Mouse (Mus musculus): ENCODE data around the gene Sorbs1. TPM values are rescaled to one million over a fixed set of nuclear protein-coding genes. Genes with fewer than 3 reads are reported as not detected.

The Sorbs1 gene
- polyA plus RNA-seq, 1 experiment from 2014 or later, result 81.0 TPM

- Histone ChIP-seq H3K36me3 (no peaks in the 10 kb centered on the region), H3K9me3 (no peaks in the 10 kb centered on the region), H3K27me3 (replicated peaks) (no peaks in the 10 kb centered on the region), H3K4me3 (replicated peaks) (no peak overlapping the region), H3K9ac (no peak overlapping the region), H3K4me2 (no peak overlapping the region), H3K27ac (no peak overlapping the region), H3K4me1 (no peaks in the 10 kb centered on the region)
- no peak for ATAC-seq (ENCODE audit: insufficient read depth, low FRiP score, low read depth)
- 93% methylated on average over 2 of the region's 2 CpGs for WGBS
These were observed 61.4 kb downstream of the Sorbs1 start for GRCm38 (mm10) chr19:40452201-40452600.

GRCm38 (mm10) chr19:40451307-40451706 lies 62.3 kb downstream of the Sorbs1 start:
- no peak for ATAC-seq (ENCODE audit: insufficient read depth, low FRiP score, low read depth)

GRCm38 (mm10) chr19:40446525-40446924 lies 67.1 kb downstream of the Sorbs1 start:
- Histone ChIP-seq H3K4me3 (replicated peaks) (no peak overlapping the region), H3K4me1 (no peaks in the 10 kb centered on the region), H3K9ac (no peak overlapping the region), H3K27ac (no peak overlapping the region), H3K9me3 (no peaks in the 10 kb centered on the region), H3K36me3 (no peaks in the 10 kb centered on the region), H3K27me3 (replicated peaks) (no peaks in the 10 kb centered on the region), H3K4me2 (no peak overlapping the region)
- WGBS, result 93% methylated on average over 9 of the region's 9 CpGs
- ATAC-seq (ENCODE audit: insufficient read depth, low FRiP score, low read depth), result no peak

More at GRCm38 (mm10) chr19:40451307-40451706, 62.3 kb downstream of the Sorbs1 start:
- H3K4me2 ChIP-seq, result no peak overlapping the region
- no peaks in the 10 kb centered on the region for H3K4me1 ChIP-seq
- WGBS, result 89% methylated on average over 6 of the region's 6 CpGs
- H3K4me3 ChIP-seq (replicated peaks), result no peak overlapping the region
- H3K9me3 ChIP-seq, result no peaks in the 10 kb centered on the region
- no peak overlapping the region for H3K27ac ChIP-seq
- H3K36me3 ChIP-seq, result no peaks in the 10 kb centered on the region
- no peak overlapping the region for H3K9ac ChIP-seq
- H3K27me3 ChIP-seq (replicated peaks), result no peaks in the 10 kb centered on the region

- Histone ChIP-seq H3K36me3 (no peaks in the 10 kb centered on the region), H3K27ac (no peak overlapping the region), H3K9me3 (no peaks in the 10 kb centered on the region), H3K9ac (no peak overlapping the region), H3K4me2 (no peak overlapping the region), H3K4me3 (replicated peaks) (no peak overlapping the region), H3K27me3 (replicated peaks) (no peaks in the 10 kb centered on the region), H3K4me1 (peaks cover 5% of the 10 kb centered on the region; the same call in 1 of the 2 replicates)
- WGBS, result 68% methylated on average over 3 of the region's 3 CpGs
- ATAC-seq (ENCODE audit: insufficient read depth, low FRiP score, low read depth), result peak; percentile 43; the same call in 1 of the 2 replicates
These were observed 71.2 kb downstream of the Sorbs1 start for GRCm38 (mm10) chr19:40442377-40442776.

- no peak overlapping the region for H3K4me2 ChIP-seq
- no peak overlapping the region for H3K9ac ChIP-seq
- H3K27me3 ChIP-seq (replicated peaks), result no peaks in the 10 kb centered on the region
- no peaks in the 10 kb centered on the region for H3K9me3 ChIP-seq
- whole genome bisulfite sequencing, result 45% methylated on average over 4 of the region's 4 CpGs
- H3K4me1 ChIP-seq, result peaks cover 5% of the 10 kb centered on the region; the same call in 1 of the 2 replicates
- H3K4me3 ChIP-seq (replicated peaks), result no peak overlapping the region
- no peak overlapping the region for H3K27ac ChIP-seq
- no peak for ATAC-seq (ENCODE audit: insufficient read depth, low FRiP score, low read depth)
- no peaks in the 10 kb centered on the region for H3K36me3 ChIP-seq
These were observed 72.6 kb downstream of the Sorbs1 start for GRCm38 (mm10) chr19:40440951-40441350.

- H3K27me3 ChIP-seq (replicated peaks), result no peaks in the 10 kb centered on the region
- ATAC-seq (ENCODE audit: insufficient read depth, low FRiP score, low read depth), result no peak
- H3K27ac ChIP-seq, result no peak overlapping the region
- no peak overlapping the region for H3K4me3 ChIP-seq (replicated peaks)
- H3K4me1 ChIP-seq, result peaks cover 5% of the 10 kb centered on the region; the same call in 1 of the 2 replicates
- H3K36me3 ChIP-seq, result no peaks in the 10 kb centered on the region
- 91% methylated on average over 10 of the region's 10 CpGs for WGBS
- H3K9ac ChIP-seq, result no peak overlapping the region
- H3K4me2 ChIP-seq, result no peak overlapping the region
- H3K9me3 ChIP-seq, result no peaks in the 10 kb centered on the region
These were observed 74.7 kb downstream of the Sorbs1 start for GRCm38 (mm10) chr19:40438907-40439306.

GRCm38 (mm10) chr19:40437651-40438068 lies 75.9 kb downstream of the Sorbs1 start:
- H3K4me2 ChIP-seq, result no peak overlapping the region
- ATAC-seq (ENCODE audit: insufficient read depth, low FRiP score, low read depth), result 0 out of 2 replicates have a peak, but pooled peaks have one; percentile 40
- H3K4me3 ChIP-seq (replicated peaks), result no peak overlapping the region
- WGBS, result 32% methylated on average over 9 of the region's 9 CpGs
- H3K36me3 ChIP-seq, result no peaks in the 10 kb centered on the region
- H3K4me1 ChIP-seq, result peaks cover 5% of the 10 kb centered on the region; the same call in 1 of the 2 replicates
- peak overlapping the region; percentile 52; the same call in 1 of the 2 replicates for H3K27ac ChIP-seq
- no peaks in the 10 kb centered on the region for H3K9me3 ChIP-seq
- H3K9ac ChIP-seq, result no peak overlapping the region
- H3K27me3 ChIP-seq (replicated peaks), result no peaks in the 10 kb centered on the region

GRCm38 (mm10) chr19:40436465-40437200 lies 76.9 kb downstream of the Sorbs1 start:
- no peaks in the 10 kb centered on the region for H3K36me3 ChIP-seq
- WGBS, result 51% methylated on average over 12 of the region's 12 CpGs
- H3K9ac ChIP-seq, result no peak overlapping the region
- no peak overlapping the region for H3K4me3 ChIP-seq (replicated peaks)
- no peak for ATAC-seq (ENCODE audit: insufficient read depth, low FRiP score, low read depth)
- peaks cover 5% of the 10 kb centered on the region; the same call in 1 of the 2 replicates for H3K4me1 ChIP-seq
- H3K27me3 ChIP-seq (replicated peaks), result no peaks in the 10 kb centered on the region
- no peak overlapping the region for H3K4me2 ChIP-seq
- peak overlapping the region; percentile 52; the same call in 1 of the 2 replicates for H3K27ac ChIP-seq
- H3K9me3 ChIP-seq, result no peaks in the 10 kb centered on the region

GRCm38 (mm10) chr19:40435797-40436196 lies 77.8 kb downstream of the Sorbs1 start:
- WGBS, result 85% methylated on average over 2 of the region's 2 CpGs
- no peak overlapping the region for H3K27ac ChIP-seq
- no peaks in the 10 kb centered on the region for H3K9me3 ChIP-seq
- no peaks in the 10 kb centered on the region for H3K36me3 ChIP-seq
- H3K9ac ChIP-seq, result no peak overlapping the region
- H3K4me2 ChIP-seq, result no peak overlapping the region
- no peak for ATAC-seq (ENCODE audit: insufficient read depth, low FRiP score, low read depth)
- H3K4me3 ChIP-seq (replicated peaks), result no peak overlapping the region
- no peaks in the 10 kb centered on the region for H3K27me3 ChIP-seq (replicated peaks)
- H3K4me1 ChIP-seq, result peaks cover 5% of the 10 kb centered on the region; the same call in 1 of the 2 replicates

- Histone ChIP-seq H3K9ac (no peak overlapping the region), H3K4me2 (no peak overlapping the region), H3K4me3 (replicated peaks) (no peak overlapping the region), H3K36me3 (no peaks in the 10 kb centered on the region), H3K27me3 (replicated peaks) (no peaks in the 10 kb centered on the region), H3K27ac (no peak overlapping the region), H3K9me3 (no peaks in the 10 kb centered on the region), H3K4me1 (peaks cover 5% of the 10 kb centered on the region; the same call in 1 of the 2 replicates)
- WGBS, result 90% methylated on average over 7 of the region's 7 CpGs
- ATAC-seq (ENCODE audit: insufficient read depth, low FRiP score, low read depth), result no peak
These were observed 78.5 kb downstream of the Sorbs1 start for GRCm38 (mm10) chr19:40435045-40435444.

GRCm38 (mm10) chr19:40434042-40434869 lies 79.3 kb downstream of the Sorbs1 start:
- H3K4me1 ChIP-seq, result peaks cover 5% of the 10 kb centered on the region; the same call in 1 of the 2 replicates
- no peak overlapping the region for H3K4me2 ChIP-seq
- no peak overlapping the region for H3K4me3 ChIP-seq (replicated peaks)
- no peaks in the 10 kb centered on the region for H3K36me3 ChIP-seq
- no peak for ATAC-seq (ENCODE audit: insufficient read depth, low FRiP score, low read depth)
- 85% methylated on average over 10 of the region's 10 CpGs for WGBS
- no peaks in the 10 kb centered on the region for H3K9me3 ChIP-seq
- no peak overlapping the region for H3K27ac ChIP-seq
- H3K9ac ChIP-seq, result no peak overlapping the region
- no peaks in the 10 kb centered on the region for H3K27me3 ChIP-seq (replicated peaks)
